19 mouse cellular contexts compared by ENCODE assay signal in the genomic region with DNA sequence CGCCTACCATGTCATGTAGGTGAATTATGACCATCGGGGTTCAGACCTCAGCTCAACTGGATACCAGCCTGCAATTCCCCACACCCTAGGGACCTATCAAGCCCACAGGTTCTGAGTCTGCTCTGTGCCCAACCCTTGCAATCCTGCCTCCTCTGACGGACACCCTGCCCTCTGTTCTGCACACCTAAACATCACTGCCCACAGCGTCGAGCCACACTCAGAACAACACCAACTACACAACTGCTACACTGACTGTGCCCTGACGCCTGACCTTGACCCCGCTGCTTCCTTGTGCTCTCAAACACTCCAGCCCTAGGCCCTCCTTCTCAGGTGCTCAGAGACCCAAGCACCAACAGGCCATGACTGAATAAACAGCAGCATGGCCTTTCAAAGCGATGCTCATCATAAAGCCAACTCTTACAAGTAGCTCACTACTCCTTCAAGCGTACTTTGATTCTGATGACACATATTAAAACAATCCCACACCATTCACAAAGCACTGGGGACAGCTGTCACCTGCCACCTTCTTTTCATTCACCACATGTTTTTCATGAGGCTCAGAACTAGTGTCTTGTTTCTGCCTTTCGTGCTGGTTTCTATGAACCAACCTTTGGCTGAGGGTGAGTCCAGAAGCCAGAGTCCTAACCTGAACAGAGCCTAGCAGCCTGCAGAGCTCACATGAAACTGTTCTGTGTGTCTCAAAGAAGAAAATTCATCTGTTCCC. TPM values are rescaled to one million over a fixed set of nuclear protein-coding genes. Genes with fewer than 3 reads are reported as not detected.
A peak's percentile ranks its signal among the peaks of the same experiment; 100 is the strongest.
DNase-seq lines count a peak whose midpoint lies in the region; ATAC-seq lines count a peak whose summit lies in the region.
"Had no signal": no experiment of that assay in that cellular context is flagged by ENCODE, and none has a peak within 500 bp of the region (broad histone marks: within the 10 kb centered on the region; RNA-seq: fewer than 3 reads in every experiment).

No protein-coding gene starts in this region.

- WGBS in kidney, embryonic 16.5 days, result 38% methylated on average over 10 of the region's 10 CpGs

- no peak overlapping the region for H3K4me3 ChIP-seq in kidney, embryonic 16.5 days (ENCODE audit: low read length)
- H3K4me3 ChIP-seq: embryonic facial prominence, embryonic 13.5 days; erythroblast, embryonic 14.5 days; heart, embryonic 13.5 days; limb, embryonic 13.5 days; midbrain, embryonic 13.5 days had no signal

- H3K9me3 ChIP-seq in kidney, embryonic 16.5 days (ENCODE audit: low read length), result no peaks in the 10 kb centered on the region
- H3K9me3 ChIP-seq: embryonic facial prominence, embryonic 13.5 days; heart, embryonic 13.5 days; limb, embryonic 13.5 days; midbrain, embryonic 13.5 days had no signal

- ATAC-seq in kidney, embryonic 16.5 days (ENCODE audit: low FRiP score, low TSS enrichment), result no peak
- ATAC-seq: forebrain, embryonic 16.5 days; intestine, embryonic 16.5 days; midbrain, embryonic 13.5 days had no signal

- no peak overlapping the region for H3K4me2 ChIP-seq in kidney, embryonic 16.5 days (replicated peaks; ENCODE audit: low read depth, low read length)
- H3K4me2 ChIP-seq: embryonic facial prominence, embryonic 13.5 days; heart, embryonic 13.5 days; limb, embryonic 13.5 days; liver, embryonic 11.5 days; midbrain, embryonic 13.5 days had no signal

- H3K36me3 ChIP-seq in kidney, embryonic 16.5 days (ENCODE audit: insufficient read depth, low read length), result peaks cover 10% of the 10 kb centered on the region

- peaks cover 24% of the 10 kb centered on the region for H3K4me1 ChIP-seq in kidney, embryonic 16.5 days (ENCODE audit: insufficient read depth, low read length)

- H3K27me3 ChIP-seq in kidney, embryonic 16.5 days (ENCODE audit: insufficient read depth, low read length), result no peaks in the 10 kb centered on the region
- H3K27me3 ChIP-seq: embryonic facial prominence, embryonic 13.5 days; heart, embryonic 13.5 days; limb, embryonic 13.5 days; midbrain, embryonic 13.5 days had no signal

- H3K27ac ChIP-seq in kidney, embryonic 16.5 days (ENCODE audit: low read length), result peak overlapping the region; percentile 67; the same call in 1 of the 2 replicates
- H3K27ac ChIP-seq: embryonic facial prominence, embryonic 13.5 days; heart, embryonic 13.5 days; limb, embryonic 13.5 days; midbrain, embryonic 13.5 days had no signal

- DNase-seq in kidney, postnatal 14 days, result no peak
- DNase-seq in lung, postnatal 36 days, result peak; percentile 25
- DNase-seq in lung, postnatal 4 days, result no peak
- DNase-seq in Muller cell, postnatal 12 days (ENCODE audit: inconsistent ontology term), result peak; percentile 46
- DNase-seq in urinary bladder, postnatal 4 days (ENCODE audit: low spot score in 2 of 2), result no peak
- DNase-seq: adrenal gland, postnatal 25 days; cerebellum, adult 11-12 months; cerebellum, postnatal 10 days; heart, postnatal 14 days; thymus, postnatal 4 days had no signal

- H3K9ac ChIP-seq in kidney, embryonic 16.5 days (replicated peaks; ENCODE audit: low read length), result 0 out of 2 replicates have a peak overlapping the region, but pooled peaks have one; percentile 18
- H3K9ac ChIP-seq: embryonic facial prominence, embryonic 13.5 days; heart, embryonic 13.5 days; limb, embryonic 13.5 days; midbrain, embryonic 13.5 days had no signal

RNA-seq across cellular contexts. Expression of gene Traf2, which starts 4.9 kb away (rescaled TPM):
- polyA plus RNA-seq in kidney, embryonic 16.5 days (2015; fragmentation: Nextera tagmentation; extraction: Ambion mirVana), result 40.6 and 43.6 TPM in 2 replicates

RNA-seq across cellular contexts. Expression of gene Edf1, which starts 15.8 kb away (rescaled TPM):
- 372 and 373 TPM in 2 replicates for polyA plus RNA-seq in kidney, embryonic 16.5 days (2015; fragmentation: Nextera tagmentation; extraction: Ambion mirVana)

RNA-seq across cellular contexts. Expression of gene Mamdc4, which starts 32.8 kb away (rescaled TPM):
- 12.2 and 14.7 TPM in 2 replicates for polyA plus RNA-seq in kidney, embryonic 16.5 days (2015; fragmentation: Nextera tagmentation; extraction: Ambion mirVana)

RNA-seq across cellular contexts. Expression of gene Phpt1, which starts 33.2 kb away (rescaled TPM):
- polyA plus RNA-seq in kidney, embryonic 16.5 days (2015; fragmentation: Nextera tagmentation; extraction: Ambion mirVana), result 193 and 206 TPM in 2 replicates

RNA-seq across cellular contexts. Expression of gene Ajm1, which starts 39.8 kb away (rescaled TPM):
- 0.18 and 0.22 TPM in 2 replicates for polyA plus RNA-seq in kidney, embryonic 16.5 days (2015; fragmentation: Nextera tagmentation; extraction: Ambion mirVana)
- polyA plus RNA-seq: erythroblast, embryonic 14.5 days; liver, embryonic 11.5 days had no signal

Comparison
In these comparisons a context has a peak if more than half of its experiments do, and no peak if none do; other contexts are left out.
1. DNase-seq: peak in lung, postnatal 36 days (single experiment) and Muller cell, postnatal 12 days (single experiment); none in kidney, postnatal 14 days (single experiment), lung, postnatal 4 days (0 of 2) and urinary bladder, postnatal 4 days (0 of 2).